Mouse (Mus musculus): ENCODE results near the gene Alkbh6.

The Alkbh6 gene

GRCm38 (mm10) chr7:30308076-30309005, at the start of gene Alkbh6:
TSS of gene Alkbh6 (plus strand) at chr7:30308717.
- DNase-seq: peak; percentile 92

DNA sequence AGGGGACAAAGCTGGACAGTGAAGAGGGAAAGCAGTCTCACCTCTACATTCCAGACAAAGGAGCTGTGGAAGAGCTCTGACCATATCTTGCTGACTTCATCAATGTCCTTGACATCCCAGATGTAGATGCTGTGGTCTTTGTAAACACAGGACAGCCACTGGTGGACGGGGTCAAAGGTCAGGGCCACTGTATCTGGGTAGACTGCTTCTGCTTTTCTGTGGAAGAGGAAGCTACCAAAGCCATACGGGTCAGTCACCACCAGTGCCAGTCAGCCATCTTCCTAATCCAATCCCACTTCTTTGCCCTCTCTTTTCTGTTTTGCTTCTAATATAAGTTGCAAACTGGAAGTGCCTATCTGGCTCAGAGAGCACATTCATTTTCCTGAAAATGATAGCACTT, 43.5 kb upstream of the Alkbh6 start:
- no peak for DNase-seq

GRCm38 (mm10) chr7:30265531-30265930, 43.0 kb upstream of the Alkbh6 start:
- no peak for DNase-seq

DNA sequence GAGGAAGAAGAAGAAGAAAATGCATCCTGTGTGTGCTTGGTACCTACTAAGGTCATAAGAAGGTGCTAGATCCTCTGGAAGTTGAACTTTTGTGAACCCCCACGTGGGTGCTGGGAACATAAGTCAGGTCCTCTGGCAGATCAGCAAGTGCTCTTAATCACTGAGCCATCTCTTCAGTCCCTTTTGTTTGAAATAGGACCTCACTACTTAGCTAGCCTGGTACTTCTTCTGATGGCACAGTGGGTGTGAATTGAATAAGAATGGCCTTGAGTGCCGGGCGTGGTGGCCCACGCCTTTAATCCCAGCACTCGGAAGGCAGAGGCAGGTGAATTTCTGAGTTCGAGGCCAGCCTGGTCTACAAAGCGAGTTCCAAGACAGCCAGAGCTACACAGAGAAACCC, 42.6 kb upstream of the Alkbh6 start:
- DNase-seq: no peak

GRCm38 (mm10) chr7:30266780-30267179, 41.7 kb upstream of the Alkbh6 start:
- no peak for DNase-seq

- no peak for DNase-seq
Measured at GRCm38 (mm10) chr7:30269641-30270040, 38.9 kb upstream of the Alkbh6 start.

DNA sequence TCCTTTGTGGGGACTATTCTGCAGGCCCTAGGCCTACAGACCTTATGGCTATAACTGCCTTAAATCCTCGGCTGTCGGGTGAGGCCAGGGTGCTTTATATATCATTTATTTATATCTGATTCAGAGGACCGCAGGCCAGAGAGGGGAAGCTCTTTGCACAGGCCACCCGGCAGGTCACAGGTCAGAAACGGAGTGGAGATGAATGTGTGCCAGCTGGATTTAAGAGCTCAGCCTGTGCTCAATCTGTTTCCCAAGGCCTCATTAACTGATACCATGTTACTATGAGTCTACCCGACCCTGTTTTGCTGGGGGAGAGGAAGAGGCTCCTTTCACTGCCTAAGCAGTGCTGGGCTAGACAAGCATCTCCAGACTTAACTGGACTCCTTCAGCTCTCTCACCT, 34.1 kb upstream of the Alkbh6 start:
- no peak for DNase-seq

DNA sequence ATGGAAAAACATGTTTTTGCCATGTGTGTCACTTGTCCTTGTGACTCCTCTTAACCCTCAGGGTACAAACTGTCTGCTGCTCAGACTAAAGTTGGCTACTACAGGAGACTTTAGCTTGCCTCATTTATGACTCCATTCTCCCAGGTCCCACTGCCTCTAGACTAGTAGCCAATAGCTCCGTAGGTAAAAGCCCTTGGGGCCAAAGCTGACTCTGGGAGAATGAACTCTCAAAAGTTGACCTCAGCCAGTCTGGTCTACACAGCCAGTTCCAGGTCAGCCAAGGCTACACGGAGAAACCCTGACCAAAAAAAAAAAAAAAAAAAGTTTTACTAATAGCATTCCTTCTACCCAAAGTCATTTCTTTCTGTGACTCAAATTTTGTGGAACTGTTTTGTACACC, 29.6 kb upstream of the Alkbh6 start:
- DNase-seq: no peak

DNA sequence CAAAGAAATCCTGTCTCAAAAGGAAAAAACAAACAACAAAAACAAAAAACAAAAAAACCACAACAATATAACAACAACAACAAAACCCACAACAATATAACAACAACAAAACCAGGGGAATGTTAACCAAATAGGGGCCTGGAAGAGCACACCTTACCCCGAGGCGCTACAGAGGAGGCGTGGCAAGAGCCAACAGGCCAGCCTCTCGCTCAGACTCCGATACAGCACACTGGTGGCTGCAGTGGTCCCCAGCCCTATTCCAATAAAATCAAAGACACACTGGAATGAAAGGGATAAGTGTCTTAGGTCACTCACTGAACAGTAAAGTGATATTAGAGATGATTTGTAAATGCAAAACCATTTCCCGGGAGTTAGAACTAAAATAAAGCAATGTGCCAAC, 29.0 kb upstream of the Alkbh6 start:
- no peak for DNase-seq

DNA sequence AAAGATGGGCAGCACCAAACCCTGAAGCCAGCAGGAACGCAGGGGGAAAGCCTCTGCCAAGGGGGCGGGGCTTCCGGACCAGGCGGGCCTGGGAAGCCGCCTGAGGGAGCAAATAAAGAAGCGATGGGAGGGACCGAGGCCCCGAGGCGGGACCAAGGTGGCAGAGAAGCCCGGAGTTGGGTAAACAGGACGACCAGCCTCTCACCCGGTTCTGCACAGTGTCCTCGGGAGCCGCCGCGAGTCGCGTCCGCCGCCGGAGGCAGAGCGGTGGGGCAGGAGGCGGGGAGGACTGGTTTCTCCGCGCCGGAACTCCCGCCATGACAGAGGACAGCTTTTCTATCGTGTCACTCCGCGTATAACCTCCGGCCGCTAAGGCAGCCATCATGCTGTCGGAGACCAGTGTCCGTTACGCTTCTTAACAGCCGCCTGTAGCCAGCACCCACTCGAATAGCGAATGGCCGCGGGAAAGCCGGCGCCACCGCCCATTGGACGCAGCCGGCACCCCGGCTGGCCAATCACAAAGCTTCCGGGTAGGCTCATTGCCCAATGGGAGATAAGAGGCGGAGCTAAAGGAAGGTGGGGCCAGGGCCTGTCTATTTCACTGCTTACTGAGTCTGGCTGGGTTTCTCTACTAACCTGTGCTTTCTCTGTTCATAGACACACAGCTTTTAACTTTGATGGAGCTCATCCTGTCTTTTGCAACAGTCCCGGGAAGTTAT, 28.4 kb upstream of the Alkbh6 start, which contains the start of the genes Thap8 and Wdr62:
Gene Thap8, plus strand, starts transcription at position 144 of the 719 bp plus-strand sequence.
Gene Wdr62, minus strand, starts transcription at position 469 of the 719 bp plus-strand sequence.
- DNase-seq: peak; percentile 90

GRCm38 (mm10) chr7:30280670-30281138, 27.8 kb upstream of the Alkbh6 start:
- DNase-seq: peak; percentile 74

- no peak for DNase-seq
Measured at GRCm38 (mm10) chr7:30281522-30281921, 27.0 kb upstream of the Alkbh6 start.

DNA sequence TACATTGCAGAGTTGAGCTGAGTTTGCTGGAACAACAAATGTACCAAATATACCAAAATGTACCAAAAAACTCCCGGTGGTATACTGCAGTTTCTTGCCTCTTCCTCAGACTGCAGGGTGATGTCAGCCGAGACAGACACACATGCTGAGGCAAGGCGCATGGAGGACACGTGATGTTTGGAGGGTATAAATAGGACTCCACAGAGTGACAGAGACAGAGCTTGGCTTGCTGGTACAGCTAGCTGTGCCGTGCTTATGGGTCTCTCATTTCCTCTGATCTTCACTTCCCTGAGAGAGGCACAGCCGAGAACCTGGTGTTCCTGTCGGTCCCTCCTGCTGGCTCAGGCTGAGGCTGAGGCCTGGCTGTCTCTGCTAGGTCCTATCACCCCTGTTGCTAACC, 25.8 kb upstream of the Alkbh6 start:
- no peak for DNase-seq

DNA sequence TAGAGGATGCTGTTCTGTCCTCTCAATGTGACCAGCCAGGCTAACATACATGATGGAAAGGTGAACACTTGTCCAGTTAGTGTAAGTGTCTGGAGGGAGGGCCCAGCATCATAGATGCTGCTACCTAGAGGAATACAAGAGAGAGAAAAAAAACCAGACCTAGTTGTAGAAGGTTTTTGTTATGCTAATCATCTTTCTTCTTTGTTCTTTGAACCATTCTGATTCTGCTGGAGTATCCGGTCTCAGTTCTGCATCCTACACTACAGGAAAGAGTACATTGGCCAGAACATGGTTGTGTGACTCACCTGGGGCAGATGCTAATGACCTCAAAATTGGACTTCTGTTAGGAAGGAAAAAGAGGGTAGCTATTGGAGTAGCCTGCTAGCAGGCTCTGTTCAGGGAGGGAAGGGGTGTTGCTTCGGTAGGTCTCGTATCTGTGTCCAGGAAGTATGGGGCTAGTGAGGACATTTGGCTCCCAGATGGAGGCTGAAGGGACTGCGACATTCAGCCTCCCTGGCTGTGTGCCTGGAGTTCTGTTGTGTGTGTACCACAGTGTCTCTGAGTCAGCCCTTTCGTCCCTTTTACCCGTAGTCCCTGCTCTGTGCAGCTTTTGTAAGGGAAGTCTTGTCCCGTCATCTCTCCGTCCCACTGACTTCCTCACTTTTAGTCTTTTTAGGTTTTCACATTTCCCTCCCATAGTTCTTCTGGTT, 21.7 kb upstream of the Alkbh6 start:
- DNase-seq: no peak

GRCm38 (mm10) chr7:30288046-30288445, 20.5 kb upstream of the Alkbh6 start:
- no peak for DNase-seq

GRCm38 (mm10) chr7:30289071-30289713, 19.3 kb upstream of the Alkbh6 start:
- no peak for DNase-seq

GRCm38 (mm10) chr7:30289714-30290399, 18.7 kb upstream of the Alkbh6 start:
- no peak for DNase-seq

GRCm38 (mm10) chr7:30291215-30292131, 17.0 kb upstream of the Alkbh6 start, which contains the start of gene Clip3:
TSS of gene Clip3 (plus strand) at chr7:30291728.
- DNase-seq: peak; percentile 40

DNA sequence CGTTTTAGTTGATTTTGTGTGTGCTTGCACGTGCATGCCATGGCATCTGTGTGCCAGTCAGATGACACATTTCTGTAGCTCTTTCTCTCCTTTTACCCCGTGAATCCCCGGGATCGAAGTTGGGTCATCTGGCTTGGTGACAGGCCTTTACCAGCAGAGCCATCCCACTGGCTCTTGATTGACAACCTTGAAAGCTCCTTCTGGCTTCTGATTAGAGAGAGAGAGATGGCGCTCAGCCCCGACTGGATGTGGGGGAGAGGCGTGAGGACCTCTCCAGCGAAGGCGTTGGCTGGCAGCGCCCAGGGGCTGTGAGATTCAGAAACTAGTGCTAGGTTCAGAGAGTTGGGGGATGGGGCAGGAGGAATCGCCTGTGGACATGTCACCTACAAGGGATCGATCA, 14.7 kb upstream of the Alkbh6 start:
- DNase-seq: no peak

DNA sequence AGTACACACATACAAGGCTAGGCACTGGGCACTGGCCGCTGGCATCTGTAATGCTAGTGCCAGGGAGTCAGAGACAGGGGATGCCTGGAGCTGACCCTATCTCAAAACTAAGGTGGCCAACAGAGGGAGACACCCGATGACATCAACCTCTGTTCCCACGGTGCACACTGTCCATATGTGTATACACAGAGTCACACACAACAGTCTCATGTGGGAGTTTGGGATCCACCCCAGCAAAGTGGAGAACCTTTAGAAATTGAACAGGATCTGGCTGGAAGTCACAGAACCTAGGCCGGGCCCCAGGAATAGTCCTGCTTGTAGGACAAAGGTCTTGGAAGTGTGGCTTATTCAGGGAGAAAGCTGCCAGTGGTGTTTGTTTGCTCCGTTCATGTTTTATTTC, 14.2 kb upstream of the Alkbh6 start:
- DNase-seq: no peak

DNA sequence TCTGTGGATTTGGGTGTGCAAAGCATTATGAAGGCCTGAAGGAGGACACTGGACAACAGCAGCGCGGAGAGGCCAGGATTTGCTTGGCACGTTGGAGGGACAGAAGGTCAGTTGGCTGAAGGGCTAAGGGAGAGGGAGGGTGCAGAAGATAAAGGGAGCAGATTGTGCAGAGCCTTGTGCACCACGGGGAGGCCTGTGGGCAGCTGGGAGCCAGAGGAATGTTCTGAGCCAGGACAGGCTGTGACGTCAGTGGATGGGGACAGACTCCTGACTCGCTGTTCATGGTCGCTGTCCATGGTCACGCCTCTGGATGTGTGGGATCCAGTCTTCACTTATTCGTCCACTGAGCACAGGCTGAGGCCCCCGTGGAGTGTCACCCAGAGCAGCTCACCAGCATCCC, 13.4 kb upstream of the Alkbh6 start:
- no peak for DNase-seq
